Mouse (Mus musculus) brain, embryonic 14.5 days (tissue): ENCODE results near the gene Fgf8. TPM values are rescaled to one million over a fixed set of nuclear protein-coding genes. Genes with fewer than 3 reads are reported as not detected.

Source experiments
- DNase-seq: peaks from one replicate; pipeline ENCODE4 v3.0.0-alpha.2; 2011; ENCODE audit warnings: low read depth
- CTCF ChIP-seq: fragments of 200-500 bp; IDR thresholded peaks from 2 replicates; pipeline ENCODE4 v1.5.1; 2012; ENCODE audit warnings: inconsistent platforms, mild to moderate bottlenecking, moderate library complexity, borderline replicate concordance; ENCODE audit not compliant: insufficient read depth, insufficient read length; ENCODE audit errors: extremely low read depth
- POLR2A ChIP-seq: fragments of 200-500 bp; IDR thresholded peaks from 2 replicates; pipeline ENCODE4 v1.6.1; 2012; ENCODE audit warnings: mild to moderate bottlenecking, inconsistent platforms, borderline replicate concordance; ENCODE audit not compliant: poor library complexity, insufficient read depth, insufficient read length, severe bottlenecking; ENCODE audit errors: extremely low read depth
- polyA plus RNA-seq: library from polyadenylated mRNA; depleted of rRNA; stranded (reverse); fragments of >200 nt; gene quantifications from 2 replicates; pipeline ENCODE4 v1.2.3, GENCODE M21; 2012; rRNA removed

Gene Fgf8
- 1.8 and 2.0 TPM in 2 replicates for polyA plus RNA-seq

DNA sequence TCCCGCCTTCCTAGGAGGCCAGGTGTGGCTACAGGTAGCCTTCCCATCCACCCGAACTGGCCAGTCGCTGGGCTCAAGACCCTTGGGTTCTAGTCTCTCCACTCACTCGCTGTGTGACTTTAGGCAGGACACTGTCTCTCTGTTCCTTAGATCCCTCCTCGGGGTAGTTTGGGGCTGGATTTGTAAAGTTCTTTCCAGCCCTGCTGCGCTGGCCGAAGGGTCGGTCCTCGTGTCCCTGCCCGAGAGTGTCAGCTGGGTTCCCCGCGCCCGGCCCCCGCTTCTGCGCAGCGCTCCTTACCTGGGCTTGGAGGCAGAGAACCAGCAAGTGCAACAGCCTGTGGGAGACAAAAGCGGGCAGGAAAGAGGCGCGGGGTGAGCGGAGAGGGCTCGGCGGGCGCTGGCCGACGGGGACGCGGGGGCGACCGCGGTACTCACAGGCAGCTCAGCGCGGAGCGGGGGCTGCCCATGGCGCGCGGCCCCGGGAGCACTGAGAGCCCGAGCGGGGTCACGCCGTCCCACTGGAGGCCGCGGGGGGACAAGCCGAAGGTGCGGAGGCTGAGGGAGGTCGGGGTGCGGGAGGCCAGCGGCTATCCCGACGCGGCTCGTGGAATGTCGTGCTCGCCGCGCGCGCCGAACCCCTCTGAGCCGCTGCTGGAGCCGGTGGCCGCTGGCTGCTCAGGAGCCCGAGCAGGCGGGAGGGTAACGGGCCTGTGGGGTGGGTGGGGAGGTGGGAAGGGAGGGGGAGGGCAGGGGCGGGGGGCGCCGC, at the start of gene Fgf8:
TSS of gene Fgf8 (minus strand) at position 698 of the 766 bp plus-strand sequence.
- DNase-seq: no peak
- TF ChIP-seq CTCF (no peak), POLR2A (no peak)

DNA sequence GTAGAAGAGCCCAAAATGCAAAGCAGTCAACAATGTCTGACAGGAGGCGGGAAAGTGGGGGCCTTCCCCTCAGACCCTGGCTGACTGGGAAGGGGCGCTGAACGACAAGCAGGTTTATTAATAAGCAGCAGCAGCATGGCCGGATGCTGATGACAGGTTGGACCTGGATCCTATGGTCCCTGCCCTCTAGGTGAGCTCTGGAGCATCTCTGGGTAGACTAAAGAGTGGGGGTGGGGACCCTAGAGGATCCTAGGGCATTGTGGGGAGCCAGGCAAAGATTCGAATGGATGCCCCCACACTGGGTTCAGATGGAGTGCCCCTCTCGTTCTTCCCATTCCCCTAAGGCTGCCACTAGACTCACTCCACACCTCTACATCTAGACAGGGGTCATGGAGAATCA, 49.7 kb upstream of the Fgf8 start:
- no peak for TF ChIP-seq CTCF
- no peak for TF ChIP-seq POLR2A
- no peak for DNase-seq

DNA sequence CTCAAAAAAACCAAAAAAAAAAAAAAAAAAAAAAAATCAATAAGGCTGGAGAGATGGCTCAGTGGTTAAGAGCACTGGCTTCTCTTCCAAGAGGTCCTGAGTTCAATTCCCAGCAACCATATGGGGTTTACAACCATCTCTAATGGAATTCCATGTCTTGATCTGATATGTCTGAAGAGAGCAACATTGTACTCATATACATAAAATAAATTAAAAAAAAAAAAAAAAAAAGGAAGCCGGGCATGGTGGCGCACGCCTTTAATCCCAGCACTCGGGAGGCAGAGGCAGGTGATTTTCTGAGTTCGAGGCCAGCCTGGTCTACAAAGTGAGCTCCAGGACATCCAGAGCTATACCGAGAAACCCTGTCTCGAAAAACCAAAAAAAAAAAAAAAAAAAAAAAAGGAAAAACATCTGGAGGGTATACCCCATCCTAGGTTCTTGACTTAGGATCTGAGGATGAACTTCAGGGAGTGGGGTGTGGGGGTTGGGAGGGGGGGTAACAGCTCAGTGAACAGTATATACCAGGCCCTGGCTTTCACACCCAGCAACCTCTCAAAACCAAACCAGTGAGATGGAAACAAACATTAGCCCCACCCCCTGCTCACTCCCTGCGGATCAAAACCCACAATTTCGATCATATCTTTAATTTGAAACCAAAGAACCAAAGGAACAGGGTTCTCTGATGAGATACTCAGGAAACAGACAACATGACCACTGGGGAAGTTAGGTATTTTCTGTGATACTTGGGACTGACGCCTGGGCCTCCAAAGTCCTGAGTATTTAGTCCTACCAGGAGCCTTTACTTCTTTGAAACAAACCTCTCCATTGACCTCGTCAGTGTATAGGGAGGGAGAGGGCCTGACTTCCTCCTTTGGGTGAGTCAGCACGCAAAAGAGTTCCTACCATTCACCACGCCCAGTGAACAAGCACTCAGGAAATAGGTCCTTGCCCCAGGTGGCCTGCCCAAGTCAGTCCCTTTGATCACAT, 47.5 kb upstream of the Fgf8 start:
- no peak for TF ChIP-seq CTCF
- TF ChIP-seq POLR2A: no peak
- DNase-seq: no peak

DNA sequence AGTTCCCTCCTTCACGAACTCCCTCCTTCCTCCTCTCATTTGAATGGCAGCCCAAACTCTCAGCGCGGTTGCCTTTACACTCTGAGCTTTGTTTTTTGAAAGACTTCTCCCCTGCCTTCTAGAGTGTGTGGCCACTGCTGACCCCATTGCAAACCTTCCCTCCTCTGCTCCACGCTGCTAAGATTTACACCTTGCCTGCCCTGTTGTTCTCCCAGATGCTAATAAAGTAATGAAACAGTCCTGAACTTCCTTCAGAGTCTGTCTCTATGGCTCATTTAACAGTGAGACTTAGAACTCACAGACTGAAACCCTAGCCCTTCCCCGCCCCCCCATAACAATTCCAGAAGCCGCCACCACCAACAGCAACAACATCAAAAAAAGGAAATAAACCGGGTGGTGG, 46.6 kb upstream of the Fgf8 start:
- TF ChIP-seq CTCF (no peak), POLR2A (no peak)
- no peak for DNase-seq

DNA sequence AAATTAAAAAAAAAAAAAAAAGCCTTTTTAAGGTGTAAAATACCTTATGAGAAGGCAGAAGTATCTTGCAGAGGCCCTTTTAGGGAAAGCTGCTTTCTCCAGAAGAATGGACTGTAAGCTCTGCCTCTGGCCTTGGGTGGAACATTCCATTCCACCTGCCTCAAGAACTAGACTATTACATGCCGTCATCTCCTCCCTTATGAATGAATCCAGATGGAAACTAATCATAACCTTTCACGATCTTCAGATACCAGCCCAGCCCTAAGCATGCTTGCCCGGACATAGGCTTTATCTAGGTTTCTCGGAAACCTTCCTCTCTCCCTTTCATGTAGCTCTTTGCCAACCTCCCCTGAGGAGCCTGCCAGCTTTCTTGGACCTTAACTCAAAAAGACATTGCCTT, 45.6 kb upstream of the Fgf8 start:
- TF ChIP-seq POLR2A (no peak), CTCF (no peak)
- DNase-seq: no peak

DNA sequence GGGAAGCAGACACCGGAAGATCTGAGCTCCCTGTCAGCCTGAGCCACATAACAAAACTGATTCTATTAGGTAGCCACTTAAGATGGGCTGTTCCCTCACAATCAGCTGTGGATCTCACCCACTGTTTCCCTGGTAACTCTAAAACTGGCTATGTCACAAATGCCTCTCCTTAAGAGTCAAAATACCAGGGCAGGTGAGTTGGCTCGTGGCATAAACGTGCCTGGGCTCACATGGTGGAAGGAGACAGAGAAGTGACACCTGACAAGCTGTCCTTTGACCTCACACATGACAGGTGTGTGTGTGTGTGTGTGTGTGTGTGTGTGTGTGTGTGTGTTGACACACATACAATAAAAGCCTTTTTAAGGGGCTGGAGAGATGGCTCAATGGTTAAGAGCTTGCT, 44.7 kb upstream of the Fgf8 start:
- DNase-seq: no peak
- TF ChIP-seq CTCF (no peak), POLR2A (no peak)

DNA sequence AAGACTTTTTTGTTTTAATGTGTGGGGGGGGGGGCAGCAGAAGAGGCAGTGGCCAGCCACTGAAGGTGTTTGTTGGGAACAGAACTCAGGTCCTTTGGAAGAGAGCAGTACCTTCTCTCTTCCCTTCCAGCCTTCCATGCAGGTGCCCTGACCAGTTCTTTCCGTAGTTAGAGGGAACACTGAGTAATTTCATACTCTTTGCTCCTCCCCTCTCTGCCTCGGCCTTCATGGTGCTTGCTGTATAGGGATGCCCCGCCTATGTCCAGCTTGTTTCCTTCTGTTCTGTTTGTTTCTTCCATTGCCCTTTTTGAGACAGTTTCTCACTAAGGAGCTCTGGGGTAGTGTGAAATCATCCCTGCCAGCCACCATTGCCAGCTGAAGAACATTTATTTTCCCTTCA, 42.8 kb upstream of the Fgf8 start:
- DNase-seq: no peak
- TF ChIP-seq POLR2A (no peak), CTCF (no peak)

DNA sequence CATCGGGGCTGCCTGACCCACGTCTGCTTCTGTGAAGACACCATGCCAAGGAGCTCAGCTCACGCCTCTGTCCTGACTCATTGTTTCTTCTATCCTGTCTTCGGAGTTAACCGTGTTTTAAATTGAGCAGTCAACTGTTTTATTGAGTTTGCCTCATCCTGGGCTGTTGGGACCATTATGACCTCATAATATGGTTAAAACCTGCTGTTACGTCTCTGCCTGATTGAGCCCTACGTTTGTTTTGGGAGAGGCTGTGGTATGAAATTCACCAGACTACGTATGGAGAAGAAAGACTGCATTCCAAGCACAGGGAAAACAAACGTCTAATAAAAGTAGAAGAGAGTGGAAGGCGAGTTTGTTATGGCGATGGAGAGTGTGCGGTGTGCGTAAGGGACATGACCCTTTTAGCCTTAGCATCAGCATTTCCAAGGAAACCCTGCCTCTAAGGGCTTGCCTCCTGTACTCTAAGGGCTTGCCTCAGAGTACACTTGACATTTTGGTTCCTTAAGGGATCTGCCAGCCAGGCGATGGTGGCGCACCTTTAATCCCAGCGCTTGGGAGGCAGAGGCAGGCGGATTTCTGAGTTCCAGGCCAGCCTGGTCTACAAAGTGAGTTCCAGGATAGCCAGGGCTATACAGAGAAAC, 41.3 kb upstream of the Fgf8 start:
- peak; percentile 18 for DNase-seq
- TF ChIP-seq POLR2A (no peak), CTCF (no peak)

DNA sequence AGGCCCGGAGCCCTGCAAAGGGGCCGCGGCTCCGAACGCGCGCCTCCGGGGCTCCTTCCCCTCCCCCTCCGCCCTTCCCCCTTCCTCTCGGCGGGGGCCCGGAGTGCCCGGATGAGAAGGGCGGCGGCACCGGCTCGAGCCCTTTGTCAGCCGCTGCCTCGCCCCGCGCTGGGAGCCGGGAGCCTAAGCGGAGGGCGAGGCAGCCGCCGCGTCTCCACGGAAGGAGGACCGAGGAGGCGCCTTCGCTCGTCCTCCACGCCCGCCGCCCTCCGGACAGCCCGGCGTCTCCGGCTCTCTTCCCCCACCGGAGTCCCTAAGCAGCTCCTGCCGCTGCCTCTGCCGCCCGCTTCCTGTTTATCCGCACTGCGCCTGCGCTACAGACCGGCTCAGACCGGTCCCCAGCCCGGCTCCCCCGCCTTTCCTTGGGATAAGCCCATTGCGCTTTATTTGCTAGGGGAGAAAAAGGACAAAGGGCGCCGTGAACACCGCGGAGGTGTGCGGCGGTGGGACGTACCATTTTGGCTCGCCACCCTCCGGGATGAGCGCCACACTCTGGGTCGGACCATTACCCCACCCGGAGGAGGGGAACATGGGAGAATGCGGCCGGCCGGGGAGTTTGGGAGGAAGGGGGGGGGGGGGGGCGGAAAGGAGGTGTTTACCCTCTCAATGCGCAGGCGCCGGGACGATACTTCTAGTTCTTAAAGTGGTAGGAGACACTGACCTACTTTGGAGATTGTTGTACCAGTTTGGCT, 40.6 kb upstream of the Fgf8 start, which contains the start of gene Mgea5:
TSS of gene Mgea5 (minus strand) at position 657 of the 752 bp plus-strand sequence.
- TF ChIP-seq CTCF (no peak), POLR2A (peak; percentile 87)
- peak; percentile 100 for DNase-seq

DNA sequence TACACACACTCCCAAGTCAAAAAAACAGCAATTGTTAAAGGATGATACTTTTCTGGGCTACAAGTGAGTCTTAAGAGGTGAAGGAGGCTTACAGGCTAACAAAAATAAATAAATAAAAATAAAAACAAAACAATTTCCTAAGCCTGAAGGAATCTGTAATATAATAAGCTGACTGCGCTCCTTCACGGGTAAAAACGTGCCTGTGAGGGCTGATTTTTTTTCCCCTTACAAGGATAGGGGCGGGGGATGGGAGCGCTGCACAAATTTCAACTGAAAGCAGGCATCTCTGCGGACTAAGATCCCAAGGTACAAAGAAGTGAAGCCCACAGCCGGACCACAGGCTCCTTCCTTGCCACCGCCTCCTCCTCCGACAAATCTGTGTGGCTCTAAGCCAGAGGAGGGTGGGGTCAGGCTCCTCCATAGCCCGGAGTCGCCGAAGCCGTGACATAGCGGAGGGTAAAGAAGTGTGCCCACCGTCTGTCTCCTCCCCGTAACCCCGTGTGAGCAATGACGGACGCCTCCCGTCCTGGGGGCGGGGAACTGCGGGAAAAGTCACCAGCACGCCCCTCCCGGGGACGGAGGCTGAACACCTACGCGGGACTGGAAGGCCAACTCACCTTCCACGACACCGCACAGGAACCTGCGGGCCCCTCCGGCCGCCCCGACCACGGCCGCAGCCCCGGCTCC, 39.7 kb upstream of the Fgf8 start:
- DNase-seq: peak; percentile 82
- no peak for TF ChIP-seq POLR2A
- TF ChIP-seq CTCF: no peak
